Mouse (Mus musculus): ENCODE measurements around the gene Cdk6. TPM values are rescaled to one million over a fixed set of nuclear protein-coding genes. Genes with fewer than 3 reads are reported as not detected.

Gene Cdk6
- polyA plus RNA-seq, 1 experiment from 2014 or later = 16.6 TPM

GRCm38 (mm10) chr5:3508480-3509381 lies 167.4 kb downstream of the Cdk6 start:
- H3K9me3 ChIP-seq (ENCODE audit: control insufficient read depth, low read length) = no peaks in the 10 kb centered on the region
- ATAC-seq (ENCODE audit: low FRiP score, low TSS enrichment) = peak; percentile 32; the same call in 1 of the 2 replicates

GRCm38 (mm10) chr5:3509503-3509902 lies 168.2 kb downstream of the Cdk6 start:
- Histone ChIP-seq H3K27ac (replicated peaks) (no peak overlapping the region), H3K9me3 (ENCODE audit: control insufficient read depth, low read length) (no peaks in the 10 kb centered on the region), H3K9ac (ENCODE audit: low read length) (no peak overlapping the region), H3K27me3 (ENCODE audit: control insufficient read depth, insufficient read depth, low read length) (no peaks in the 10 kb centered on the region), H3K4me1 (replicated peaks; ENCODE audit: control insufficient read depth, insufficient read depth) (peaks cover 2% of the 10 kb centered on the region; the same call in 1 of the 2 replicates), H3K36me3 (ENCODE audit: control insufficient read depth, insufficient read depth, low read length) (no peaks in the 10 kb centered on the region), H3K4me3 (ENCODE audit: low read depth, low read length) (no peak overlapping the region), H3K4me2 (replicated peaks; ENCODE audit: low read depth) (no peak overlapping the region)
- DNase-seq (ENCODE audit: low spot score) (no peak), ATAC-seq (ENCODE audit: low FRiP score, low TSS enrichment) (peak; percentile 63; the same call in 1 of the 2 replicates)
- TF ChIP-seq CTCF (IDR thresholded peaks at IDR 0.05; ENCODE audit: low read depth) = no peak
- no peak for TF ChIP-seq EP300 (optimal IDR thresholded peaks at IDR 0.05)
- 73% methylated on average over 3 of the region's 3 CpGs for WGBS

More at GRCm38 (mm10) chr5:3508480-3509381, 167.4 kb downstream of the Cdk6 start:
- peaks cover 2% of the 10 kb centered on the region; the same call in 1 of the 2 replicates for H3K4me1 ChIP-seq (replicated peaks; ENCODE audit: control insufficient read depth, insufficient read depth)
- H3K4me3 ChIP-seq (ENCODE audit: low read depth, low read length) = no peak overlapping the region
- H3K36me3 ChIP-seq (ENCODE audit: control insufficient read depth, insufficient read depth, low read length) = no peaks in the 10 kb centered on the region
- H3K27ac ChIP-seq (replicated peaks) = no peak overlapping the region
- WGBS = 27% methylated on average over 7 of the region's 7 CpGs
- no peak overlapping the region for H3K9ac ChIP-seq (ENCODE audit: low read length)
- H3K4me2 ChIP-seq (replicated peaks; ENCODE audit: low read depth) = no peak overlapping the region
- TF ChIP-seq EP300 (optimal IDR thresholded peaks at IDR 0.05) (no peak), CTCF (IDR thresholded peaks at IDR 0.05; ENCODE audit: low read depth) (no peak)
- DNase-seq (ENCODE audit: low spot score) = no peak
- H3K27me3 ChIP-seq (ENCODE audit: control insufficient read depth, insufficient read depth, low read length) = no peaks in the 10 kb centered on the region

- H3K9me3 ChIP-seq (ENCODE audit: control insufficient read depth, low read length) = no peaks in the 10 kb centered on the region
- no peak for TF ChIP-seq CTCF (IDR thresholded peaks at IDR 0.05; ENCODE audit: low read depth)
- no peak for TF ChIP-seq EP300 (optimal IDR thresholded peaks at IDR 0.05)
- ATAC-seq (ENCODE audit: low FRiP score, low TSS enrichment) (no peak), DNase-seq (ENCODE audit: low spot score) (no peak)
- H3K4me3 ChIP-seq (ENCODE audit: low read depth, low read length) = no peak overlapping the region
- H3K4me1 ChIP-seq (replicated peaks; ENCODE audit: control insufficient read depth, insufficient read depth) = peaks cover 2% of the 10 kb centered on the region; the same call in 1 of the 2 replicates
- 58% methylated on average over 10 of the region's 10 CpGs for WGBS
- no peak overlapping the region for H3K9ac ChIP-seq (ENCODE audit: low read length)
- no peak overlapping the region for H3K4me2 ChIP-seq (replicated peaks; ENCODE audit: low read depth)
- no peaks in the 10 kb centered on the region for H3K36me3 ChIP-seq (ENCODE audit: control insufficient read depth, insufficient read depth, low read length)
- H3K27me3 ChIP-seq (ENCODE audit: control insufficient read depth, insufficient read depth, low read length) = no peaks in the 10 kb centered on the region
- no peak overlapping the region for H3K27ac ChIP-seq (replicated peaks)
These were observed 170.0 kb downstream of the Cdk6 start for GRCm38 (mm10) chr5:3511097-3511795.

GRCm38 (mm10) chr5:3512584-3512983 lies 171.3 kb downstream of the Cdk6 start:
- peaks cover 2% of the 10 kb centered on the region; the same call in 1 of the 2 replicates for H3K4me1 ChIP-seq (replicated peaks; ENCODE audit: control insufficient read depth, insufficient read depth)
- DNase-seq (ENCODE audit: low spot score) (no peak), ATAC-seq (ENCODE audit: low FRiP score, low TSS enrichment) (no peak)
- H3K36me3 ChIP-seq (ENCODE audit: control insufficient read depth, insufficient read depth, low read length) = no peaks in the 10 kb centered on the region
- H3K27me3 ChIP-seq (ENCODE audit: control insufficient read depth, insufficient read depth, low read length) = no peaks in the 10 kb centered on the region
- H3K9ac ChIP-seq (ENCODE audit: low read length) = no peak overlapping the region
- no peak overlapping the region for H3K27ac ChIP-seq (replicated peaks)
- 55% methylated on average over 4 of the region's 4 CpGs for WGBS
- H3K9me3 ChIP-seq (ENCODE audit: control insufficient read depth, low read length) = no peaks in the 10 kb centered on the region
- TF ChIP-seq EP300 (optimal IDR thresholded peaks at IDR 0.05) (no peak), CTCF (IDR thresholded peaks at IDR 0.05; ENCODE audit: low read depth) (peak; percentile 46)
- no peak overlapping the region for H3K4me2 ChIP-seq (replicated peaks; ENCODE audit: low read depth)
- no peak overlapping the region for H3K4me3 ChIP-seq (ENCODE audit: low read depth, low read length)

GRCm38 (mm10) chr5:3514901-3515311 lies 173.6 kb downstream of the Cdk6 start:
- ATAC-seq (ENCODE audit: low FRiP score, low TSS enrichment) (no peak), DNase-seq (ENCODE audit: low spot score) (no peak)
- no peak for TF ChIP-seq CTCF (IDR thresholded peaks at IDR 0.05; ENCODE audit: low read depth)
- no peak for TF ChIP-seq EP300 (optimal IDR thresholded peaks at IDR 0.05)
- Histone ChIP-seq H3K9ac (ENCODE audit: low read length) (no peak overlapping the region), H3K27me3 (ENCODE audit: control insufficient read depth, insufficient read depth, low read length) (no peaks in the 10 kb centered on the region), H3K27ac (replicated peaks) (no peak overlapping the region), H3K4me1 (replicated peaks; ENCODE audit: control insufficient read depth, insufficient read depth) (peaks cover 2% of the 10 kb centered on the region; the same call in 1 of the 2 replicates), H3K36me3 (ENCODE audit: control insufficient read depth, insufficient read depth, low read length) (no peaks in the 10 kb centered on the region), H3K4me2 (replicated peaks; ENCODE audit: low read depth) (no peak overlapping the region), H3K9me3 (ENCODE audit: control insufficient read depth, low read length) (no peaks in the 10 kb centered on the region), H3K4me3 (ENCODE audit: low read depth, low read length) (no peak overlapping the region)
- 42% methylated on average over 8 of the region's 8 CpGs for WGBS
